Mouse (Mus musculus) c-Kit-positive CD71-negative TER-119-negative erythroid progenitor cells, embryonic 14.5 days (primary cell): ENCODE data around the gene Tut4.

ENCODE experiments used
- DNase-seq: peaks from one replicate; pipeline ENCODE4 v3.0.0-alpha.2; 2013; ENCODE audit warnings: low read depth

Gene Tut4

DNA sequence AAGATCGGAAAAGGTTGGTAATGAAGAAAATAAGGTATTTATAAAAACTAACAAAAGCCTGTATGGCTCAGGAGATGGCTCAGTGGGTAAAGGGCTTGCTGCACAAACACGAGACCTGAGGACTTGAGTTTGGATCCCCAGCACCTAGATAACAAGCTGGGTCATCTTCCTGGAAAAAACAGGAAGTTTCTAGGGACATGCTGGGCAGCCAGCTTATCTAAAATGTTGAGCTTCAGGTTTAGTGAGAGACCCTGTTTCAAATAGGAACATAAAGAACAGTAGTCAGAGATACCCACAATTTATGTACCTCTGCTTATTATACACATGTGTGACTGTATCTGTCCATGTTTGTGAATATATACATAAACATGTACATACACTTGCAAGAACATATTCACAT, 43.8 kb downstream of the Tut4 start:
- DNase-seq = no peak

DNA sequence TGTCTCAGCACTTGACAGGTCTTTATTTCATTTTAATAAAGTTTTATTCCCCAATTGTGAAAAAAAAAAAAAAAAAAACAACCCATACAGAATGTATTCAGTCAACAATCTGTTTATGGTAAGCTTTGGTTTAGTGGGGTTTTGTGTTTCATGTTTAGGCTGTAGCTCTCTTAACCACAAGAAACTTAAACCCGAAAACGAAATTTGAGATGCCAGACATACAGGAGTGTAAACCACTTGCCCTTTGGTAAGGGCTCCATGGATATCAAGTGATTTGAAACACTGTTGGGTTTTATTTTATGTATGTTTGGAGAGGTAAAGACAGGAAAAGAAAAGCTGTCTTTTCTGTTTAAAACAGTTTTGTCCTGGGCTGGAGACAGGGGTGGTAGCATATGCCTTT, 80.5 kb downstream of the Tut4 start:
- no peak for DNase-seq

DNA sequence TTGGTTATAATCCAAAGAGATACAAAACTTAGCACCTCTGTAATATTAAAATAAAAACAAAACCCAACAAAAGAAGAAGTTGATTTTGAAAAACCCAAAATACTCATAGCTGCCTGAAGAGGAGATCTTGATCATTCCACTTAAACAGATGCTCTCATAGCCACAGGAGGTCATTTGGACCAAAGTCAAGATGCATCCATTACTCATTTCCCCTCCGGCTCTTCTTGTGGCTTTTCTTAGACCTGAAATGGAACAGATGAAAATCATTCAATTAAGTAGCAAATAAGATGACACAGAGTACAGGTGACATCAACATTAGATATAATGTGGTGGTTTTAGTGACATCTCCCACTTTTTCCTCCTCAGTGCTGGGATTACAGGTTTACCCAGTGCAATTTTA, 105.8 kb downstream of the Tut4 start:
- DNase-seq = no peak

DNA sequence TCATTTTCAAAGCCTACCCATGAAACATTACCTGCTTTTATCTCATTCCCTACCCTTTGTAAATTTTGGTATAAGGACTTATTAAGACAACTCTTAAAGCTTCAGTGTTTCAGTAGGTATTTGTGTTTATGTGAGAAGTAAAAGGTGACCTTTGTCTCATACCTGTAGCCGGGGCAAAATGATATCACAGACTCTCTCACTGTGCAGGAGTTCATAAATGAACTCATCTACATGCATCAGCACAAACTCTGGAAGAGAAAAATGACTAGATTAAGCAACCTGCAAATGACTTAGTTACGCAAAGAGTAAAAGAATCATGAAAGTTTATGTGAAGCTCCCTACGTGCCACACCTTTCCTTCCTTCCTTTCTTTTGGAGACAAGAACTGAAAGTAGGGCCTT, 113.4 kb downstream of the Tut4 start:
- DNase-seq = no peak

DNA sequence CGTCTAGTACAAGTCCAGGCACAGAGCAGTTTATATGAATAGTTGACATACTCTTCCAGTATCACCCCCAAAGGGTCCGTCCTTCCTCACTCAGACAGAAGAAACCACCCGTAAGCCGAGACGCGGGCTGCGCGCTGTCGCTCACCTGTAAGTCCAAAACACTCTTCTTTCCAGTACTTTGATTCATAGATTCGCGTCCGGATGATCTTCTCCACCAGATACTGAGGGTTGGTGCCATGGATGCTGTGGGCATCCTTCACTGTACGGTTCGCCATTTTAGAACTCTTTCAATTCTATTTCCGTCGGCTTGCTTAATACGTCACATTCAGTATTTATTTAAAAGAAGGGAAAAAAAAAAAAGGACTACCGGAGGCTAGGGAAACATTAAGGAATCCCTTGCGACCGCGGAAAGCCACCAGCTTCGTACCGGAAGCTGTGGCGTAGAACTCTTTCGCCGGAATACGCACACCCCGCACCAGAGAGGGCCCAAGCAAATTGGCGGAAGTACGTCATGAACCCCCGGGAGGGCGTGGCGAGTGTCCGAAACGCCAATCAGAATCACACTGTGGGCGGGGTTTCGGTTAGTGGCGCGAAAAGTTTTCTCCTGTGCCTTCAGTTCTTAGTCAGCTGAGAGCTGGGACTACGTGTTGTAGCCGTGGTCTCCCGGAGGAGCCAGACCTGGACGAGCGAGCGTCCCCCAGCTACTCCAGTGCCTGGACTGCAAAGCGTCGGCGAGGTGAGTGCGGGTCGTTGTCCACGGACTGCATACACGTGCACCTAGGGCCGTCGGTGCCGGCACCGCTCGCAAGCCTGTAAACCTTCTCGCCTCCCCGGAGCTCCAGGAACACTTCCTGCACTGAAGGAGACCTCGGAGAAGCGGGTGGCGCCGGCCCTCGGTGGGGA, 119.9 kb downstream of the Tut4 start, which contains the start of the genes Prpf38a and Orc1:
Gene Prpf38a, minus strand, starts transcription at position 497 of the 903 bp plus-strand sequence.
Gene Orc1, plus strand, starts transcription at position 584 of the 903 bp plus-strand sequence.
- DNase-seq = peak; percentile 99

DNA sequence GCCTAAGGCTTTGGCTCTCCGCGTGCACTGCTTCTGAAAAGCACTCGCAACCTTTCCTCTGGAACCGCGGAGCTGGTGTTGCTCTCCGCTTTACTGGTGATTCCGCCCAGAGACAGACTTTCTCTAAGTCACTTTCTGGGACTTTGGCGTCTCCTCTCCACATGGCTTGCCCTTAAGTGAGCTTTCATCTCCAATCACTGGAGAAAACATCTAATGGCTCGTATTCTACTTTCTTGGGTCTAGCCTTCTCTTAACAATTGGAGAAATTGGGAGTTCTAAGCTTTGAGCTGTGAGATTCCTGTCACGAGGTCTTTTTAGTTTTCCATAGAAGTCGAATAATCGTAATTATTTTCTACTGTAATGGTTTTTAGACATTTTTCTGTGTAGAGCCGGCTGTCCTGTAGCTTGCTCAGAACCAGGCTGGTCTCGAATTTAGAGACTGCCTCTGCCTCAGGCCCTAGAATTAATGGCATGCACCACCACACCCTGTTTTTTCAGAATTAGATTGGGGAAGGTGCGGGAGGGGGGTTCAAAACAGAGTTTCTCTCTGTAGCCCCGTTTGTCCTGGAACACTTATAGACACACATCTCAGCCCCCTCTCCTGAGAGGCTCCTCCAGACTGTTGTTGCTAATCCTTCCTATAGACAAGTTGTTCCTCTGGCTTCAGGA, 120.7 kb downstream of the Tut4 start:
- no peak for DNase-seq

DNA sequence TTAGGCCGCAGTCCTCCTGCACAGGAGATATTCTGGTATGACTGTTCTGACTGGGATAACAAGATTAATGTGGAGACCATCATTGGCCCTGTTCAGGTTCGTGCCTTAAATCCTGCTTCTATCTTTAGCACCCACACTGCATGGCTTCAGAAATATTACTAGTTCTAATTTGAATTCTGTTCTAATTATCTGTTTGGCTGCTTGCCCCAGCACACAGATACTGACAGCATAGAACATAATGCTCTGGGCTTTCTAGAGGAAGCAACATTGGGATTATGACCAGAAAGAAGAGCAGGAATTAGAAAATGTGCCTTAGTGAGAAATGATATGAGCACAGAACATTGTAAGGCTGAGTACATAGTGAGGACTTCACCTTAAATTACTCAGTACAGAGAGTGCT, 134.2 kb downstream of the Tut4 start:
- no peak for DNase-seq

DNA sequence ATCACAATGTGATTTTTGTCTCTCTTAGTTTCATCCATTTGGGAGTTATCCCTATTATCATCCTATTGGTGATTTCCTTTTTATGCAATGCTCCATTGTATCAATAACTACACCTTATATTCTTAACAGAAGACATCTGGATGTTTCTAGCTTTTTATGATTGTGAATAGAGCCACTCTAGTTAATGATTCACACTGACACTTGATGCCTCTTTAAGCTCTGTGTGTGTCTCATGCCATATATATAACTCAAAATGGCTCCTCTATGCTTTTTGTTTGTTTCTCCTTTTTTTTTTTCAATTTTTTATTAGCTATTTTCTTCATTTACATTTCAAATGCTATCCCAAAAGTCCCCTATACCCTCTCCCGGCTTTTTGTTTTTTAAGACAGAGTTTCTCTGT, 136.6 kb downstream of the Tut4 start:
- no peak for DNase-seq

DNA sequence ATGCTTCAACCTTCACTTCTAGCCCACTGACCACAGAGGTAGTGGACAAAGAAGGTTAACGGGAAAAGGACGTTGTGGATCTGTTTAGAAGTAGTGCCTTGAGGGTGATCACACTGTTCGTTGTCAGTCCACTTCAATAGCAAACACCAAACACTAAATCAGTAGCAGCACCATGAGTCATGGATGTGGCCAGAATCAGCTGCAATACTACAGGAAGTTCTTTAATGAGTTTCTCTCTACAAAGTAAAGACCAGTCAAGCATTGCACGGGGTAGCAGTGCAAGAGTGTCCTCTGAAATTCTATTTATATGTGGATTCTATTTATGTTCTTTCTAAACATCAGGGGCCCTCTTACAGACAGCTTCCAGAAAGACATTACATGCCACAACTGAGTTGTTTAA, 139.1 kb downstream of the Tut4 start:
- no peak for DNase-seq

DNA sequence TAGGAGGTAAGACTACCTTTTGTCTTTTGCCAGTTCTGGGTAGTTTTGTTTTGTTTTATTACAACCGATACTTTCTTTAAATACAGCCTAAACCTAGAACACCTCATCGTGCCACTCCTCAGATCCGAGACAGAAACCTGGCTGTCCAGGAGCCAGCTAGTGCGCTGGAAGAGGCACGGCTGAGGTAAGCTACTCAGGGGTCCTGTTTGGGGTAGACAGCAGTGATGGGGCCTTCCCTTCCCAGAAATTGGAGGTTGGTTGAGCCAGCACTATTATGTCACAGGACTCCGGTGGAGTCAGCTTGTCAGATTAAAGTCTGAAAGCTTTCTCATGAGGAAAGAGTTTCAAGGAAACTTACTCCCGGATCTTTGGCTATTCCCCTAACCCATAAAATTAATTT, 142.6 kb downstream of the Tut4 start:
- no peak for DNase-seq

DNA sequence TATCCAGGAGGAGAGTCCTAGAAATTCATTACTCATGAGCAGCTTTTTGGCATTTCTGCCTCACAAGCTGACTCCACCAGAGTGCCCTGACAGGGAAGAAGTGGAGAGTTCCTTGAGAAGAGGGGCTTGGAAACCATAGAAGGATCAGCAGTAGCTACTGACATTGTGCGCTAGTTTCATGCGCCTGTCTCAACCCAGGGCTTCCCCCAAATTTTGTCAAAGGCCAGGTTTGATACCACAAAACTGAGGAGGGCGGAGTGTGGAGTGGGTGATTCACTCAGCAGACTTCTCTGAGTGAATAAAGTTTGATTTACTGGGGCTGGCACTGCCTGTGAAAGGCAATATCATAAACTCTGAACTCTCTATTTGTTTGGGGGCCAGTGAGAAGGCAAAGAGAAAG, 149.4 kb downstream of the Tut4 start:
- no peak for DNase-seq
